Mouse (Mus musculus): ENCODE data around the gene Themis. TPM values are rescaled to one million over a fixed set of nuclear protein-coding genes. Genes with fewer than 3 reads are reported as not detected.

Gene Themis
- polyA plus RNA-seq, 1 experiment from 2014 or later: not detected

GRCm38 (mm10) chr10:28898351-28898750 lies 230.2 kb downstream of the Themis start:
- Histone ChIP-seq H3K4me3 (ENCODE audit: low read depth, low read length) (no peak overlapping the region), H3K27ac (ENCODE audit: low read depth) (no peak overlapping the region), H3K4me2 (no peak overlapping the region), H3K9ac (no peak overlapping the region), H3K27me3 (ENCODE audit: insufficient read depth, low read length) (no peaks in the 10 kb centered on the region), H3K36me3 (ENCODE audit: insufficient read depth) (no peaks in the 10 kb centered on the region), H3K4me1 (ENCODE audit: insufficient read depth) (no peaks in the 10 kb centered on the region), H3K9me3 (ENCODE audit: low read depth, low read length) (no peaks in the 10 kb centered on the region)
- TF ChIP-seq CTCF (IDR thresholded peaks at IDR 0.05; ENCODE audit: low read depth): peak; percentile 42
- ATAC-seq (ENCODE audit: insufficient read depth): no peak
- 47% methylated on average over 1 of the region's 1 CpGs for WGBS
- DNase-seq: peak; percentile 54

Measured in lung, embryonic 14.5 days (tissue).